Mouse (Mus musculus): ENCODE measurements at regions not wholly inside any gene's neighbourhood (a gene's known extent, or its start where the extent isn't known, plus 50 kb on each side); places are given as distances from the start of the nearest gene placed in this dataset.

GRCm38 (mm10) chr2:131801212-131801611 lies 58.3 kb downstream of the Erv3 start:
- Histone ChIP-seq H3K4me3 (ENCODE audit: insufficient read depth, low read depth, low read length) (no peak overlapping the region), H3K4me1 (ENCODE audit: control insufficient read depth, insufficient read depth, low read length) (no peaks in the 10 kb centered on the region), H3K36me3 (ENCODE audit: control insufficient read depth, insufficient read depth, low read length) (no peaks in the 10 kb centered on the region), H3K27ac (ENCODE audit: insufficient read depth, low read depth, low read length) (no peak overlapping the region), H3K27me3 (replicated peaks; ENCODE audit: control insufficient read depth, insufficient read depth, low read length) (no peaks in the 10 kb centered on the region)
- 69% methylated on average over 8 of the region's 8 CpGs for WGBS
- TF ChIP-seq POLR2A (IDR thresholded peaks at IDR 0.05; ENCODE audit: low read depth, low read length): no peak
- DNase-seq: no peak

DNA sequence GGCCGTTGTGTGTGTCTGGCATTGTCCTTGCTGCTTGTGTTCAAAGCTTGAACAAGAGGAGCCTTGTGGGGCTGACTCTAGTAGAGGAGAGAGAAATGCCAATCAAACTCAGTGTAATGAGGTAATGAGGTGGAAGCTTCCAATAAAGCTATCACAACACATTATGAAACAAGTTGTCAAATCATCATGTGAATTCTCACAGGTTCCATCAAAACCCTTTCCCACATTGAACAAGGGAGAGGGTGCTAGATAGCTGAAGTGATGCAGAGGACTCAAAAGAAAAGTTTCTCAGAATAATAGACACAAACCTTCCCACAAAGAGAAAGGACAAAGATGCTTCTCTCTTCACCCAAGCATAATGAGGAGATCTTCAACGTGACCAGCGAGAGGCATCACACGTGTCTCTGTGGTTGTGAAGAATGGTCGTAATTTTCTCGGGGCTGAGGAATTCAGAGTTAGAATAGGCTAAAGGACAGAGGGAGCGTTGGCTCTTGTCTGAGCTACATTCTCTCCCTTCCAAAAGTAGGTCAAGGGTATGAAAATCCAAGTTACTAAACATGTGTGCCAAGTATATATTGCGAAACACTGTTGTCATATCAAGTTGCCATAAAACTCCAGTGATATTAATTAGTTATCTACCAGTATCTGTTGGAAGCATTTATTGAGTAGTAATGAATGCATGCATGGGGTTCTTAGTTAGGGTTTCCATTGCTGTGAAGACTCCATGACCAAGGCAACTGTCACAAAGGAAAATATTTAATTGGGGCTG lies 59.2 kb downstream of the Erv3 start:
- Histone ChIP-seq H3K4me1 (ENCODE audit: control insufficient read depth, insufficient read depth, low read length) (no peaks in the 10 kb centered on the region), H3K4me3 (ENCODE audit: insufficient read depth, low read depth, low read length) (no peak overlapping the region), H3K36me3 (ENCODE audit: control insufficient read depth, insufficient read depth, low read length) (no peaks in the 10 kb centered on the region), H3K27ac (ENCODE audit: insufficient read depth, low read depth, low read length) (no peak overlapping the region), H3K27me3 (replicated peaks; ENCODE audit: control insufficient read depth, insufficient read depth, low read length) (no peaks in the 10 kb centered on the region)
- TF ChIP-seq POLR2A (IDR thresholded peaks at IDR 0.05; ENCODE audit: low read depth, low read length) (no peak), CTCF (conservative IDR thresholded peaks at IDR 0.05; ENCODE audit: insufficient read depth, insufficient read length, low read depth, low read length) (no peak)
- no peak for DNase-seq
- 86% methylated on average over 8 of the region's 8 CpGs for WGBS

DNA sequence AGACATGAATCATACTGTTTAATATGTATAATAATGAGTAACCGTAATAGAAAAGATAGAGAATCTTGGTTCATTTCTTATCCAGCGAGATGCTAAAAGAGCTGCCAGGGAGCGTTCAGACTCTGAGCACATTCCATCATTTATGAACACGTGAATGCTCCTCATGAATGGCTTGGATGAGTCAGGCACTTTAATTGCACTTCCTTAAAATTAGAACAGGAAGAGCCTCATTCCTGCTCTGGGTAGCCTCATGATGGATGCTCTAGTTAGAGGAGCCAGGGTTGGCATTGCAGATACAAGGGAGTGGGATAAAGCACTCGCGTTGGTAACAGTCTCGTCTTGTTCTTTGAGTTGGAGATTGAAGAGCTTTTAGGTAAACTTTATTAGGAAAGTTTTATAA lies 60.1 kb downstream of the Erv3 start:
- 79% methylated on average over 7 of the region's 7 CpGs for WGBS

DNA sequence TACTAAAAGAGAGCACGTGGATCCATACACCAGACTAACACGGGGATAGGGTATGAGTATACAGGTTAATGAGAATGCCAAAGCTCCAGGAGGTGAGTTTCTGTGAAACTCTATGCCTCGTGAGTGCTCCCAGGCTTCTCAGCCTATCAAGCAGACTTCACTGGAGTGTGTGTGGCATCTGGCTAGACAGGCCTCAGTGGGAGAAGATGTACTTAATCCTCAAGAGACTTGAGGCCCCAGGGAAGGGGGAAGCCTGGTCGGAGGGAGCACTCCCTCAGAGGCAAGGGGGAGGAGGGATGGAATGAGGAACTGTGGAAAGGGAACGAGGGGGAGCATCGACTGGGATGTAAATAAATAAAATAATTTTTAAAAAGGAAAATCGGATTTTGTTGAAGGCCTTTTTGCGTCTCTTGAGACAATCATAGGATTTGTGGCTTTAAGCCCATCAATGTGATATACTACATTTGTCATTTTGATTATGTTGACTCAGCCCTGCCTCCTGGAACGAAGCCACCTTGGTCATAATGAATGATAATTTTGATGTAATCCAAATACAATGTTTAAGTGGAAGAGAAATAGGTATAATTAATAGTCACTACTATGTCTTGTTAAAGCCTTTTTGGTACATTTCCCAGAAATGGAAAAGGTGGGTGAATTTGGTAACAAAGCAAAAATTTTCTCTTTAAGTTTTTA lies 62.4 kb downstream of the Erv3 start:
- no peak overlapping the region; the same call in 1 of the 2 replicates for H3K27ac ChIP-seq (ENCODE audit: insufficient read depth, low read depth, low read length)
- whole genome bisulfite sequencing: 66% methylated on average over 9 of the region's 9 CpGs
- H3K4me1 ChIP-seq (ENCODE audit: control insufficient read depth, insufficient read depth, low read length): no peaks in the 10 kb centered on the region
- no peaks in the 10 kb centered on the region for H3K36me3 ChIP-seq (ENCODE audit: control insufficient read depth, insufficient read depth, low read length)
- H3K27me3 ChIP-seq (replicated peaks; ENCODE audit: control insufficient read depth, insufficient read depth, low read length): no peaks in the 10 kb centered on the region
- no peak for DNase-seq
- H3K4me3 ChIP-seq (ENCODE audit: insufficient read depth, low read depth, low read length): no peak overlapping the region
- TF ChIP-seq POLR2A (IDR thresholded peaks at IDR 0.05; ENCODE audit: low read depth, low read length) (no peak), CTCF (conservative IDR thresholded peaks at IDR 0.05; ENCODE audit: insufficient read depth, insufficient read length, low read depth, low read length) (no peak)

More for the DNA sequence above, 60.1 kb downstream of the Erv3 start:
- TF ChIP-seq POLR2A (IDR thresholded peaks at IDR 0.05; ENCODE audit: low read depth, low read length) (no peak), CTCF (conservative IDR thresholded peaks at IDR 0.05; ENCODE audit: insufficient read depth, insufficient read length, low read depth, low read length) (no peak)
- Histone ChIP-seq H3K4me1 (ENCODE audit: control insufficient read depth, insufficient read depth, low read length) (no peaks in the 10 kb centered on the region), H3K27ac (ENCODE audit: insufficient read depth, low read depth, low read length) (no peak overlapping the region), H3K36me3 (ENCODE audit: control insufficient read depth, insufficient read depth, low read length) (no peaks in the 10 kb centered on the region), H3K27me3 (replicated peaks; ENCODE audit: control insufficient read depth, insufficient read depth, low read length) (no peaks in the 10 kb centered on the region), H3K4me3 (ENCODE audit: insufficient read depth, low read depth, low read length) (no peak overlapping the region)
- no peak for DNase-seq

DNA sequence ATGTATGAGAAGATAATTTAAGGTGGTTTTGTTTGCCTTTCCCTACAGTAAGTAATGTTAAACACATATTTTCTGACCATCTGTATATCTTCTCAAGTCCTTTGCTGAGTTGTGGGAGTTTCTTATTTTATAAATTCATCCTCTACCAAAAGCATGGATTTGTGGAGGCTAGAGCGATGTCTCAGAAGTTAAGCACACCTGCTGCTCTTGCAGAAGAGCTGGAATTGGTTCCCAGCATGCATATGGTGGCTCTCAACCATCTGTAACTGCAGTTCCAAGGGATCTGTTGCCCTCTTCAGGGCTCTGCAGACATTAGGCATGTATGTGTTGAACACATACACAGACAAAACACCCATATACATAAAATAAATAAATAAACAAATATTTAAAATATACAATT lies 84.2 kb downstream of the Erv3 start:
- TF ChIP-seq POLR2A (IDR thresholded peaks at IDR 0.05; ENCODE audit: low read depth, low read length): no peak

GRCm38 (mm10) chr2:131773691-131774090 lies 85.9 kb downstream of the Erv3 start:
- Histone ChIP-seq H3K27ac (ENCODE audit: insufficient read depth, low read depth, low read length) (no peak overlapping the region), H3K27me3 (replicated peaks; ENCODE audit: control insufficient read depth, insufficient read depth, low read length) (no peaks in the 10 kb centered on the region)
- no peak for DNase-seq

More for the DNA sequence above, 84.2 kb downstream of the Erv3 start:
- no peak overlapping the region for H3K4me3 ChIP-seq (ENCODE audit: insufficient read depth, low read depth, low read length)
- no peaks in the 10 kb centered on the region for H3K36me3 ChIP-seq (ENCODE audit: control insufficient read depth, insufficient read depth, low read length)
- H3K27me3 ChIP-seq (replicated peaks; ENCODE audit: control insufficient read depth, insufficient read depth, low read length): no peaks in the 10 kb centered on the region
- H3K27ac ChIP-seq (ENCODE audit: insufficient read depth, low read depth, low read length): no peak overlapping the region
- H3K4me1 ChIP-seq (ENCODE audit: control insufficient read depth, insufficient read depth, low read length): no peaks in the 10 kb centered on the region
- WGBS: 100% methylated on average over 1 of the region's 1 CpGs
- DNase-seq: no peak

GRCm38 (mm10) chr2:131772163-131772562 lies 87.4 kb downstream of the Erv3 start:
- H3K36me3 ChIP-seq (ENCODE audit: control insufficient read depth, insufficient read depth, low read length): no peaks in the 10 kb centered on the region
- H3K27ac ChIP-seq (ENCODE audit: insufficient read depth, low read depth, low read length): no peak overlapping the region
- no peaks in the 10 kb centered on the region for H3K27me3 ChIP-seq (replicated peaks; ENCODE audit: control insufficient read depth, insufficient read depth, low read length)
- no peaks in the 10 kb centered on the region for H3K4me1 ChIP-seq (ENCODE audit: control insufficient read depth, insufficient read depth, low read length)
- no peak for TF ChIP-seq POLR2A (IDR thresholded peaks at IDR 0.05; ENCODE audit: low read depth, low read length)
- no peak for TF ChIP-seq CTCF (conservative IDR thresholded peaks at IDR 0.05; ENCODE audit: insufficient read depth, insufficient read length, low read depth, low read length)
- no peak for DNase-seq
- 84% methylated on average over 5 of the region's 5 CpGs for WGBS
- H3K4me3 ChIP-seq (ENCODE audit: insufficient read depth, low read depth, low read length): no peak overlapping the region

More at GRCm38 (mm10) chr2:131773691-131774090, 85.9 kb downstream of the Erv3 start:
- WGBS: 78% methylated on average over 4 of the region's 4 CpGs
- no peaks in the 10 kb centered on the region for H3K36me3 ChIP-seq (ENCODE audit: control insufficient read depth, insufficient read depth, low read length)
- no peaks in the 10 kb centered on the region for H3K4me1 ChIP-seq (ENCODE audit: control insufficient read depth, insufficient read depth, low read length)
- no peak overlapping the region for H3K4me3 ChIP-seq (ENCODE audit: insufficient read depth, low read depth, low read length)
- TF ChIP-seq POLR2A (IDR thresholded peaks at IDR 0.05; ENCODE audit: low read depth, low read length) (no peak), CTCF (conservative IDR thresholded peaks at IDR 0.05; ENCODE audit: insufficient read depth, insufficient read length, low read depth, low read length) (no peak)
